Mouse (Mus musculus) MEL (cell line): ENCODE data around the gene Spo11. TPM values are rescaled to one million over a fixed set of nuclear protein-coding genes. Genes with fewer than 3 reads are reported as not detected.

ENCODE experiments used
- DNase-seq: peaks from one replicate; pipeline ENCODE4 v3.0.0; 2011; ENCODE audit warnings: low read depth, low spot score
- H3K27ac ChIP-seq: 2 replicates; pipeline ENCODE4 v1.5.1; 2012; ENCODE audit warnings: low read depth, mild to moderate bottlenecking, control low read depth, low read length, moderate library complexity; ENCODE audit not compliant: control insufficient read depth
- H3K27me3 ChIP-seq, 2 experiments: fragments of 150-350 bp in 1 of 2; sonication (generic) in 1 of 2; 2 replicates each; pipeline ENCODE4 v1.6.1; 2012; ENCODE audit warnings: low read length in 2 of 2, mild to moderate bottlenecking in 2 of 2, improper control_type of control experiment in 1 of 2, moderate library complexity in 1 of 2; ENCODE audit not compliant: insufficient read depth in 2 of 2, control insufficient read depth in 1 of 2
- H3K36me3 ChIP-seq, 2 experiments: 2 replicates each; pipeline ENCODE4 v1.6.1; 2012 to 2014; ENCODE audit warnings: low read length in 2 of 2, improper control_type of control experiment in 1 of 2, inconsistent platforms in 1 of 2, mild to moderate bottlenecking in 1 of 2; ENCODE audit not compliant: insufficient read depth in 2 of 2, control insufficient read depth in 1 of 2
- H3K4me1 ChIP-seq, 2 experiments: fragments of 150-350 bp in 1 of 2; sonication (generic) in 1 of 2; 2 replicates each; pipeline ENCODE4 v1.6.1; 2012; ENCODE audit warnings: low read length in 2 of 2, improper control_type of control experiment in 1 of 2, mild to moderate bottlenecking in 1 of 2; ENCODE audit not compliant: insufficient read depth in 2 of 2, control insufficient read depth in 1 of 2
- H3K4me3 ChIP-seq, 2 experiments: fragments of 150-350 bp in 1 of 2; sonication (generic) in 1 of 2; 2 replicates each; pipeline ENCODE4 v1.5.1; 2012; ENCODE audit warnings: low read depth in 2 of 2, low read length in 2 of 2, mild to moderate bottlenecking in 2 of 2, moderate library complexity in 2 of 2, control low read depth in 1 of 2, improper control_type of control experiment in 1 of 2; ENCODE audit not compliant: control insufficient read depth in 1 of 2, insufficient read depth in 1 of 2
- H3K79me2 ChIP-seq: 2 replicates; pipeline ENCODE4 v1.6.1; 2012; ENCODE audit warnings: mild to moderate bottlenecking, low read length, moderate library complexity; ENCODE audit not compliant: control insufficient read depth, poor library complexity, insufficient read depth
- H3K9ac ChIP-seq: 2 replicates; pipeline ENCODE4 v1.6.1; 2012; ENCODE audit warnings: low read depth, mild to moderate bottlenecking, control low read depth, low read length, moderate library complexity; ENCODE audit not compliant: control insufficient read depth, poor library complexity, severe bottlenecking
- H3K9me3 ChIP-seq: fragments of 150-350 bp; sonication (generic); replicated peaks from 2 replicates; pipeline ENCODE4 v1.6.1; 2012; ENCODE audit warnings: mild to moderate bottlenecking, low read length, improper control_type of control experiment, moderate library complexity; ENCODE audit not compliant: insufficient read depth
- CHD2 ChIP-seq: IDR thresholded peaks from 2 replicates; pipeline ENCODE4 v1.6.1; 2011; ENCODE audit warnings: low read length, improper control_type of control experiment
- E2F4 ChIP-seq: IDR thresholded peaks from 2 replicates; pipeline ENCODE4 v1.6.1; 2011; ENCODE audit warnings: low read depth, low read length, improper control_type of control experiment, borderline replicate concordance
- ELF1 ChIP-seq: IDR thresholded peaks from 2 replicates; pipeline ENCODE4 v1.6.1; 2014; ENCODE audit warnings: low read depth, mild to moderate bottlenecking, inconsistent platforms, low read length, improper control_type of control experiment, moderate library complexity
- ETS1 ChIP-seq: IDR thresholded peaks from 2 replicates; pipeline ENCODE4 v1.6.1; 2012; ENCODE audit warnings: low read depth, mild to moderate bottlenecking, inconsistent platforms, low read length, improper control_type of control experiment, moderate library complexity
- HCFC1 ChIP-seq: IDR thresholded peaks from 2 replicates; pipeline ENCODE4 v1.6.1; 2012; ENCODE audit warnings: low read depth, mild to moderate bottlenecking, inconsistent platforms, low read length, improper control_type of control experiment, moderate library complexity
- MAFK ChIP-seq: IDR thresholded peaks from 2 replicates; pipeline ENCODE4 v1.6.1; 2011; ENCODE audit warnings: low read depth, mild to moderate bottlenecking, low read length, improper control_type of control experiment, borderline replicate concordance
- MAX ChIP-seq: IDR thresholded peaks from 2 replicates; pipeline ENCODE4 v1.6.1; 2011; ENCODE audit warnings: low read length, improper control_type of control experiment
- MEF2A ChIP-seq: IDR thresholded peaks from 2 replicates; pipeline ENCODE4 v1.6.1; 2014; ENCODE audit warnings: low read depth, mild to moderate bottlenecking, inconsistent platforms, low read length, improper control_type of control experiment; ENCODE audit not compliant: poor library complexity, insufficient replicate concordance, severe bottlenecking; ENCODE audit errors: extremely low read depth
- MXI1 ChIP-seq: IDR thresholded peaks from 2 replicates; pipeline ENCODE4 v1.6.1; 2011; ENCODE audit warnings: mild to moderate bottlenecking, low read depth, low read length, improper control_type of control experiment
- MYB ChIP-seq: IDR thresholded peaks from 2 replicates; pipeline ENCODE4 v1.6.1; 2011; ENCODE audit warnings: mild to moderate bottlenecking, low read depth, low read length, improper control_type of control experiment
- MYC ChIP-seq: IDR thresholded peaks from 2 replicates; pipeline ENCODE4 v1.6.1; 2011; ENCODE audit warnings: low read depth, mild to moderate bottlenecking, low read length, improper control_type of control experiment, moderate library complexity
- NELFE ChIP-seq: IDR thresholded peaks from 2 replicates; pipeline ENCODE4 v1.6.1; 2011; ENCODE audit warnings: low read depth, low read length, improper control_type of control experiment
- NRF1 ChIP-seq: IDR thresholded peaks from 2 replicates; pipeline ENCODE4 v1.6.1; 2014; ENCODE audit warnings: low read depth, mild to moderate bottlenecking, inconsistent platforms, low read length, improper control_type of control experiment, moderate library complexity; ENCODE audit not compliant: poor library complexity, insufficient read depth, severe bottlenecking
- POLR2A ChIP-seq, 2 experiments: IDR thresholded peaks; 2 replicates each; pipeline ENCODE4 v1.6.1; 2011 to 2012; ENCODE audit warnings: low read length in 2 of 2, mild to moderate bottlenecking in 2 of 2, control low read depth in 1 of 2, improper control_type of control experiment in 1 of 2, low read depth in 1 of 2, moderate library complexity in 1 of 2; ENCODE audit not compliant: control insufficient read depth in 1 of 2, insufficient read depth in 1 of 2, poor library complexity in 1 of 2
- POLR2AphosphoS5 ChIP-seq: IDR thresholded peaks from 2 replicates; pipeline ENCODE4 v1.6.1; 2012; ENCODE audit warnings: low read depth, borderline replicate concordance, mild to moderate bottlenecking, inconsistent platforms, low read length, moderate library complexity, mixed read lengths
- TAL1 ChIP-seq: IDR thresholded peaks from 2 replicates; pipeline ENCODE4 v1.6.1; 2012; ENCODE audit warnings: mild to moderate bottlenecking, inconsistent platforms, low read length, moderate library complexity, mixed read lengths
- TCF12 ChIP-seq: IDR thresholded peaks from 2 replicates; pipeline ENCODE4 v1.6.1; 2014; ENCODE audit warnings: low read depth, mild to moderate bottlenecking, inconsistent platforms, low read length, improper control_type of control experiment, moderate library complexity
- UBTF ChIP-seq: IDR thresholded peaks from 2 replicates; pipeline ENCODE4 v1.6.1; 2012; ENCODE audit warnings: low read depth, mild to moderate bottlenecking, inconsistent platforms, low read length, improper control_type of control experiment, moderate library complexity, borderline replicate concordance; ENCODE audit not compliant: insufficient read depth
- polyA plus RNA-seq, 2 experiments: library from polyadenylated mRNA; stranded (reverse) in 1 of 2; unstranded in 1 of 2; fragments of >175 nt in 1 of 2; fragments of >200 nt in 1 of 2; gene quantifications; 2 replicates each; pipeline versions ENCODE4 v1.2.1 to v1.2.4; 2012; ENCODE audit warnings: low replicate concordance in 2 of 2, low read depth in 1 of 2; ENCODE audit not compliant: insufficient read length in 2 of 2, insufficient read depth in 1 of 2, missing spikeins in 1 of 2
- total RNA-seq: library from RNA; depleted of rRNA; stranded (reverse); fragments of 300-350 nt; gene quantifications from 2 replicates; pipeline ENCODE4 v1.2.3, GENCODE M21; 2012

The Spo11 gene
- total and polyA plus RNA-seq, 3 experiments: not detected

GRCm38 (mm10) chr2:173026286-173026685 lies 48.8 kb downstream of the Spo11 start:
- H3K79me2 ChIP-seq: peaks cover 58% of the 10 kb centered on the region
- TF ChIP-seq MEF2A: no peak
- TF ChIP-seq HCFC1: no peak
- TF ChIP-seq MYB: no peak
- TF ChIP-seq UBTF: no peak
- TF ChIP-seq MXI1: no peak
- no peak for TF ChIP-seq MAX
- no peak for TF ChIP-seq MAFK
- TF ChIP-seq ELF1: no peak
- no peak for TF ChIP-seq MYC
- TF ChIP-seq NELFE: no peak
- no peak for TF ChIP-seq TAL1
- TF ChIP-seq POLR2A (IDR thresholded peaks at IDR 0.05; ENCODE audit: control insufficient read depth in 1 of 2, insufficient read depth in 1 of 2, low read depth in 1 of 2, low read length in 2 of 2, poor library complexity in 1 of 2): 0 out of 4 replicates have a peak, but pooled peaks of 1 of the 2 experiments have one; percentile 14
- TF ChIP-seq POLR2AphosphoS5: peak; percentile 37; the same call in 1 of the 2 replicates
- no peak for TF ChIP-seq NRF1
- no peak overlapping the region for H3K4me3 ChIP-seq
- H3K9ac ChIP-seq: no peak overlapping the region
- H3K27ac ChIP-seq: no peak overlapping the region
- peaks cover 3 to 38% of the 10 kb centered on the region in 2 experiments; a peak in 3 of 4 replicates for H3K4me1 ChIP-seq
- no peaks in the 10 kb centered on the region for H3K9me3 ChIP-seq
- no peak for DNase-seq
- peaks cover 7 to 24% of the 10 kb centered on the region in 2 experiments; a peak in 3 of 4 replicates for H3K36me3 ChIP-seq
- H3K27me3 ChIP-seq: no peaks in the 10 kb centered on the region

DNA sequence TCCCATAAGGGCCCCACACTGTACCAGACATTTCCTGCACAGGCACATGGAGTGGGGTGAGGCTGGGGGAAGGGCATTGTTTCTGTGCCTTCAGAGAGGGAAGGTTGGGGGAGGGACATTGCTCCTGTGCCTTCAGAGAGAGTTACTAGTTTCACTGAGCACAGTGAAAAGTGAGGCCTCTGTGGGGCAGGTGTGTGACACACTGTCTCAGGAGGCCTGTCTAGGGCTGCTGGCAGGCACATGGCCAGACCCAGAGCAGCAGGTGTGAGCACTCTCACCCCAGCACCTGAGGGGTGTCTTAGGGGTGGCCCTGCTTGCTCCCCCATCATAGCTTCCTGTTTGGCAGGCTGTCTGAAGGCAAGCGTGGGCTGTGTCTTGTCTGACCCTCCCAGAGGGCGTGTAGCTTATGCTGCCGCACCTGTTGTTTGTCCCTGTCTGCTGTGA lies 49.2 kb downstream of the Spo11 start:
- peaks cover 7 to 22% of the 10 kb centered on the region in 2 experiments; a peak in 3 of 4 replicates for H3K36me3 ChIP-seq

More for the DNA sequence above, 49.2 kb downstream of the Spo11 start:
- TF ChIP-seq TCF12 (no peak), E2F4 (no peak), CHD2 (no peak), ETS1 (no peak), MYC (no peak)
- TF ChIP-seq, all 39 proteins: peak for 0
- peaks cover 3 to 35% of the 10 kb centered on the region in 2 experiments; a peak in 3 of 4 replicates for H3K4me1 ChIP-seq
- H3K9me3 ChIP-seq: no peaks in the 10 kb centered on the region
- H3K4me3 ChIP-seq: no peak overlapping the region
- H3K9ac ChIP-seq: no peak overlapping the region
- H3K79me2 ChIP-seq: peaks cover 58% of the 10 kb centered on the region
- H3K27ac ChIP-seq: no peak overlapping the region
- H3K27me3 ChIP-seq: no peaks in the 10 kb centered on the region
- no peak for DNase-seq
